Mouse (Mus musculus) brain, embryonic 14.5 days (tissue): Measurements from ENCODE around the gene Mdn1.

Source experiments
- CTCF ChIP-seq: fragments of 200-500 bp; IDR thresholded peaks from 2 replicates; pipeline ENCODE4 v1.5.1; 2012; ENCODE audit warnings: inconsistent platforms, mild to moderate bottlenecking, moderate library complexity, borderline replicate concordance; ENCODE audit not compliant: insufficient read depth, insufficient read length; ENCODE audit errors: extremely low read depth
- POLR2A ChIP-seq: fragments of 200-500 bp; IDR thresholded peaks from 2 replicates; pipeline ENCODE4 v1.6.1; 2012; ENCODE audit warnings: mild to moderate bottlenecking, inconsistent platforms, borderline replicate concordance; ENCODE audit not compliant: poor library complexity, insufficient read depth, insufficient read length, severe bottlenecking; ENCODE audit errors: extremely low read depth

- TF ChIP-seq CTCF (no peak), POLR2A (no peak)
These were observed 594 bp upstream of the Mdn1 start for GRCm38 (mm10) chr4:32656146-32656904.
